Comparison of ENCODE assay signal across 39 mouse cellular contexts in the genomic region with DNA sequence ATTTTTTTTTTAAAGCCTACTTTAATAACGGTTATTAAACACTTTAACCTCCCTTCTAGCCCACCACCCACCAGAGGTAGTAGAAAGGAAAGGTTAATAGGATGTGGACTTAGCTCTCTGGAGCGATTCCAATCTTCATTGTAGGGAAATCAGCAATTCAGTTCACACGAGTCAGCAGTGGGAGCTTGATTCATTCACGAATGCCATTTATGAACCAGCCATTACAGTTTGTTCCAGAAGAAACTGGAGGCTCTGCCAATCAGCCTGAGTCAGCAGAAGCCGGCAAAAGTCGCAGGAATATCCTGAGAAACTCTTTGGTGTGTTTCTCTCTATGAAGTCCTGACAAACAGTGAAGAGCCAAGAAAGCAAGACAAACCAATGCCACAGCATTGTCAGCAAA. TPM values are rescaled to one million over a fixed set of nuclear protein-coding genes. Genes with fewer than 3 reads are reported as not detected.
"Had no signal": no experiment of that assay in that cellular context is flagged by ENCODE, and none has a peak within 500 bp of the region (broad histone marks: within the 10 kb centered on the region; RNA-seq: fewer than 3 reads in every experiment).

No protein-coding gene starts in this region.

- H3K4me3 ChIP-seq: gastrocnemius, adult 2 months; heart, adult 2 months; heart, embryonic 13.5 days; heart, embryonic 15.5 days; hindbrain, embryonic 13.5 days; hindbrain, embryonic 15.5 days; limb, embryonic 13.5 days; limb, embryonic 15.5 days; liver, embryonic 12.5 days had no signal

- H3K9ac ChIP-seq: heart, embryonic 13.5 days; heart, embryonic 15.5 days; hindbrain, embryonic 13.5 days; hindbrain, embryonic 15.5 days; limb, embryonic 13.5 days; limb, embryonic 15.5 days; liver, embryonic 12.5 days; liver, embryonic 14.5 days had no signal

- H3K9me3 ChIP-seq: heart, embryonic 13.5 days; heart, embryonic 15.5 days; hindbrain, embryonic 13.5 days; hindbrain, embryonic 15.5 days; limb, embryonic 13.5 days; limb, embryonic 15.5 days; liver, embryonic 12.5 days had no signal

- H3K4me1 ChIP-seq: liver, embryonic 12.5 days had no signal

- H3K36me3 ChIP-seq: heart, embryonic 13.5 days; heart, embryonic 15.5 days; hindbrain, embryonic 13.5 days; hindbrain, embryonic 15.5 days; limb, embryonic 13.5 days; limb, embryonic 15.5 days; liver, embryonic 12.5 days had no signal

- H3K27ac ChIP-seq: gastrocnemius, adult 2 months; heart, adult 2 months; heart, embryonic 13.5 days; heart, embryonic 15.5 days; hindbrain, embryonic 13.5 days; hindbrain, embryonic 15.5 days; hindbrain, postnatal 0 days; limb, embryonic 13.5 days; limb, embryonic 15.5 days; liver, embryonic 12.5 days; liver, embryonic 14.5 days had no signal

- DNase-seq: gastrocnemius, adult 2 months; gastrocnemius, postnatal 14 days; gastrocnemius, postnatal 36 days; heart, adult 11 months; heart, adult 2 months; heart, postnatal 14 days; heart, postnatal 36 days; kidney, postnatal 10 days; layer of hippocampus, adult 9-11 months; layer of hippocampus, postnatal 36 days; left cerebral cortex, postnatal 4 days; lung, adult 18-20 months had no signal

RNA-seq across cellular contexts. Expression of a gene that starts 18.7 kb away (rescaled TPM):
- total RNA-seq: gastrocnemius, adult 2 months; gastrocnemius, postnatal 14 days; gastrocnemius, postnatal 36 days; heart, adult 2 months; heart, postnatal 14 days; heart, postnatal 36 days; hematopoietic stem cell, adult 5-6 weeks; layer of hippocampus, adult 18-20 months; layer of hippocampus, adult 8-10 months; layer of hippocampus, postnatal 14 days; layer of hippocampus, postnatal 36 days; left cerebral cortex, adult 18-20 months; left cerebral cortex, adult 8-10 months; left cerebral cortex, postnatal 10 days; left cerebral cortex, postnatal 25 days; left cerebral cortex, postnatal 4 days; liver, adult 2 months had no signal
- polyA plus RNA-seq: heart, adult 2 months; heart, embryonic 11.5 days; heart, embryonic 13.5 days; heart, embryonic 15.5 days; heart, postnatal 0 days; intestine, embryonic 14.5 days; intestine, embryonic 16.5 days; kidney, embryonic 14.5 days; kidney, embryonic 16.5 days; large intestine, adult 2 months; liver, adult 2 months; liver, embryonic 14.5 days; liver, embryonic 16.5 days had no signal

RNA-seq across cellular contexts. Expression of a gene that starts 33.9 kb away (rescaled TPM):
- total RNA-seq: heart, adult 2 months; heart, postnatal 14 days; heart, postnatal 36 days; hematopoietic stem cell, adult 5-6 weeks; hindbrain, postnatal 0 days; layer of hippocampus, adult 18-20 months; layer of hippocampus, adult 8-10 months; layer of hippocampus, postnatal 14 days; layer of hippocampus, postnatal 36 days; left cerebral cortex, adult 18-20 months; left cerebral cortex, adult 8-10 months; left cerebral cortex, postnatal 10 days; left cerebral cortex, postnatal 25 days; left cerebral cortex, postnatal 4 days; liver, adult 2 months had no signal
- polyA plus RNA-seq: heart, adult 2 months; heart, embryonic 11.5 days; heart, embryonic 13.5 days; heart, embryonic 15.5 days; heart, postnatal 0 days; hindbrain, embryonic 11.5 days; hindbrain, embryonic 13.5 days; hindbrain, embryonic 15.5 days; hindbrain, postnatal 0 days; kidney, embryonic 14.5 days; large intestine, adult 2 months; liver, adult 2 months; liver, embryonic 12.5 days; liver, embryonic 16.5 days had no signal

RNA-seq across cellular contexts. Expression of a gene that starts 49.0 kb away (rescaled TPM):
- total RNA-seq: heart, adult 2 months; heart, postnatal 14 days; heart, postnatal 36 days; hematopoietic stem cell, adult 5-6 weeks; hindbrain, postnatal 0 days; layer of hippocampus, adult 18-20 months; layer of hippocampus, adult 8-10 months; layer of hippocampus, postnatal 14 days; layer of hippocampus, postnatal 36 days; left cerebral cortex, adult 18-20 months; left cerebral cortex, adult 8-10 months; left cerebral cortex, postnatal 10 days; left cerebral cortex, postnatal 25 days; left cerebral cortex, postnatal 4 days; liver, adult 2 months had no signal
- polyA plus RNA-seq: heart, adult 2 months; heart, embryonic 11.5 days; heart, embryonic 13.5 days; heart, embryonic 15.5 days; heart, postnatal 0 days; hindbrain, embryonic 11.5 days; hindbrain, embryonic 13.5 days; hindbrain, embryonic 15.5 days; hindbrain, postnatal 0 days; large intestine, adult 2 months; liver, adult 2 months; liver, embryonic 12.5 days; liver, embryonic 14.5 days; liver, embryonic 16.5 days had no signal

RNA-seq across cellular contexts. Expression of a gene that starts 54.0 kb away (rescaled TPM):
- total RNA-seq: heart, adult 2 months; heart, postnatal 14 days; heart, postnatal 36 days; hindbrain, postnatal 0 days; layer of hippocampus, adult 18-20 months; layer of hippocampus, adult 8-10 months; layer of hippocampus, postnatal 14 days; layer of hippocampus, postnatal 36 days; left cerebral cortex, adult 18-20 months; left cerebral cortex, adult 8-10 months; left cerebral cortex, postnatal 10 days; left cerebral cortex, postnatal 25 days; left cerebral cortex, postnatal 4 days; liver, adult 2 months had no signal
- polyA plus RNA-seq: heart, adult 2 months; heart, embryonic 13.5 days; heart, postnatal 0 days; hindbrain, embryonic 11.5 days; hindbrain, postnatal 0 days; liver, adult 2 months had no signal
